Mouse (Mus musculus): ENCODE measurements around the gene Ppp6r3.

DNA sequence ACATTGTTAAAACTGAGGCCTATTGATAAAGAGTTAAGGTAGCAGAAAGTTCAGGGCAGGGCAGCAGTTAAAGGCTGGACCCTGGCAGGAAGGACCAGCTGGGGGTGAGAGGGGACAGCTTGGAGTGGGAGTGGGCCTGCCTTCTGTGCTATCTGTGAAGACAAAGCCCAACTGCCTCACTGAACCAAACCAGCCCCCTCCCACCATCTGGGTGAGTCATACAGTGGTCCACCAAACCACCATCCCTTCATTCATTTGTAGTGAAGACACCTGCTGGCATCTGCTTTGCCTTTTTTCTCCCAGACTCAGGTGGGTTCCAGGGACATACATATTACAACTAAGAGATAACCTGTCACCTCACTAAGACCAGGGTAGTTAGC, 2.4 kb upstream of the Ppp6r3 start:
- TF ChIP-seq POLR2A (IDR thresholded peaks at IDR 0.05; ENCODE audit: control insufficient read depth, low read depth, low read length), result no peak
- TF ChIP-seq CTCF (IDR thresholded peaks at IDR 0.05; ENCODE audit: control insufficient read depth, insufficient read depth, insufficient replicate concordance, low read depth, low read length), result no peak

Data from testis, adult 2 months (tissue).